Mouse (Mus musculus) liver, postnatal 0 days (tissue): ENCODE data around the gene Dmac2. TPM values are rescaled to one million over a fixed set of nuclear protein-coding genes. Genes with fewer than 3 reads are reported as not detected.
A peak's percentile ranks its signal among the peaks of the same experiment; 100 is the strongest.

Source experiments
- ATAC-seq: fragments of 200-750 bp; cut with Nextera tagmentation; 2 replicates; pipeline ENCODE4 v1.8.0; 2017; ENCODE audit warnings: mild to moderate bottlenecking, moderate library complexity
- DNase-seq: peaks from one replicate; pipeline ENCODE4 v3.0.0-alpha.2; 2016
- H3K27ac ChIP-seq: fragments of 300-500 bp; sonication (generic); 2 replicates; pipeline ENCODE4 v1.5.1; 2014; ENCODE audit warnings: antibody characterized with exemption, moderate library complexity, mild to moderate bottlenecking, low read depth
- H3K27me3 ChIP-seq: fragments of 300-500 bp; sonication (generic); 2 replicates; pipeline ENCODE4 v1.6.1; 2014; ENCODE audit warnings: low read length, control low read depth, mixed read lengths; ENCODE audit not compliant: insufficient read depth
- H3K36me3 ChIP-seq: fragments of 300-500 bp; sonication (generic); replicated peaks from 2 replicates; pipeline ENCODE4 v1.6.1; 2014; ENCODE audit warnings: mild to moderate bottlenecking, control low read depth, low read length, moderate library complexity, mixed read lengths; ENCODE audit not compliant: insufficient read depth
- H3K4me1 ChIP-seq: fragments of 300-500 bp; sonication (generic); 2 replicates; pipeline ENCODE4 v1.6.1; 2014; ENCODE audit warnings: antibody characterized with exemption, mild to moderate bottlenecking, control low read depth; ENCODE audit not compliant: insufficient read depth
- H3K4me2 ChIP-seq: fragments of 300-500 bp; sonication (generic); 2 replicates; pipeline ENCODE4 v1.6.1; 2014; ENCODE audit warnings: low read depth, mild to moderate bottlenecking, low read length, moderate library complexity, mixed read lengths
- H3K4me3 ChIP-seq: fragments of 300-500 bp; sonication (generic); 2 replicates; pipeline ENCODE4 v1.5.1; 2014; ENCODE audit warnings: low read depth, low read length
- H3K9ac ChIP-seq: fragments of 300-500 bp; sonication (generic); replicated peaks from 2 replicates; pipeline ENCODE4 v1.6.1; 2014; ENCODE audit warnings: mild to moderate bottlenecking, moderate library complexity
- H3K9me3 ChIP-seq: fragments of 300-500 bp; sonication (generic); 2 replicates; pipeline ENCODE4 v1.6.1; 2016; ENCODE audit warnings: mild to moderate bottlenecking, control low read depth, low read length, mixed read lengths
- CTCF ChIP-seq: sonication (generic); IDR thresholded peaks from 2 replicates; pipeline ENCODE4 v1.5.1; 2016; ENCODE audit warnings: antibody characterized with exemption, low read depth
- EP300 ChIP-seq: IDR thresholded peaks from 2 replicates; pipeline ENCODE4 v1.6.1; 2016; ENCODE audit warnings: antibody characterized with exemption, low read depth, mild to moderate bottlenecking
- WGBS: fragments of 180-500 bp; shearing (Covaris S2); extraction: QIAGEN DNeasy Blood & Tissue Kit; methylation state at CpG from one replicate; pipeline ENCODE4 v1.1.7; 2014; ENCODE audit not compliant: insufficient replicate concordance; 5-methylcytosine and 5-hydroxymethylcytosine counted together
- polyA plus RNA-seq: library from polyadenylated mRNA; unstranded; fragments of >200 nt; fragmentation: Nextera tagmentation; extraction: Ambion mirVana; gene quantifications from 2 replicates; pipeline ENCODE4 v1.2.1, GENCODE M21; 2015

Dmac2 gene
- polyA plus RNA-seq, 1 experiment from 2014 or later: 13.7 TPM

- DNase-seq (no peak), ATAC-seq (no peak)
- H3K36me3 ChIP-seq: no peaks in the 10 kb centered on the region
- TF ChIP-seq EP300 (no peak), CTCF (no peak)
- H3K9me3 ChIP-seq: no peaks in the 10 kb centered on the region
- no peak overlapping the region for H3K9ac ChIP-seq
- peak overlapping the region; percentile 55 for H3K4me2 ChIP-seq
- WGBS: 31% methylated on average over 12 of the region's 12 CpGs
- H3K4me1 ChIP-seq: peaks cover 29% of the 10 kb centered on the region
- H3K27ac ChIP-seq: peak overlapping the region; percentile 30; the same call in 1 of the 2 replicates
- H3K27me3 ChIP-seq: no peaks in the 10 kb centered on the region
- no peak overlapping the region for H3K4me3 ChIP-seq
Observed at GRCm38 (mm10) chr7:25652244-25652759, 33.1 kb downstream of the Dmac2 start.

DNA sequence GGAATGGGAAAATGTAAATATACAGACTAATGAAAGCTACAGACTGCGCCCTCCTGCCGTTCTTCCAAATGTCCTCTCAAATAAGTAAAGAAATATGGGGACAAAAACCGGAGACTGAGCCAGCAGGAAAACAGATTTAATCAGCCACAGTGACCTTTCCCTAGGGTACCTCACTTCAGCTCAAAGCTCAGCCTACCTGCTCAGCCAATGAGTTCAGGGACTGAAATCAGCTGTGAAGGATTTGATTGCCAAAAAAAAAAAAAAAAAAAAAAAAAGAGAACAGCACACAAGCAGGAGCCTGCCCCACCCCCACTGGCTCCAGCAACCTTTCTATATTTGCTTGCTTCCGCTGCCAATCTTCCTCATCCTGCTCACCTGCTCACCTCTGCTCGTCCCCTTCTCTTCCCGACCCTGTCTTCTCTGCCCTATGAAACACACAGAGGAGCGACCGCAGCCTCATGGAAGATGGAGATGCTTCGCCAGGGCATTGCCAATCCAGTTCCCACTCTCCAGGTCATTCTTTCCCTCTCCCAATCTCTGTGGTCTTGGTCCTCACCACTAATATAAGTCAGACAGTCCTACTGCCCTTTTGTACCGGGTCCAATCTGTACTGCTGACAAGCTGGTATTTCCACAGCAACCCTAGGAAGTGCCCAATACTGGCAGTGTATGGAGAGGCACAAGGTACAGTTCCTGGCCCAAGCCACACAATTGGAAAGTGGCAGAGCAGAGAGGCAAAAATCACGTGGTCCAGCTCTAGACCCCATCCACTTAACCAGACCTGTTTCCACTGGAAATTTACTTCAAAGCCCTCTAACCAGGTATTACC, 36.6 kb downstream of the Dmac2 start:
- ATAC-seq (peak; percentile 67), DNase-seq (peak; percentile 75)
- Histone ChIP-seq H3K4me1 (peaks cover 31% of the 10 kb centered on the region), H3K36me3 (no peaks in the 10 kb centered on the region), H3K4me3 (peak overlapping the region; percentile 21; the same call in 1 of the 2 replicates), H3K27ac (peak overlapping the region; percentile 85), H3K27me3 (no peaks in the 10 kb centered on the region), H3K9me3 (no peaks in the 10 kb centered on the region), H3K9ac (peak overlapping the region; percentile 51), H3K4me2 (peak overlapping the region; percentile 96)
- WGBS: 59% methylated on average over 11 of the region's 11 CpGs
- no peak; the same call in 1 of the 2 replicates for TF ChIP-seq EP300
- TF ChIP-seq CTCF: no peak

DNA sequence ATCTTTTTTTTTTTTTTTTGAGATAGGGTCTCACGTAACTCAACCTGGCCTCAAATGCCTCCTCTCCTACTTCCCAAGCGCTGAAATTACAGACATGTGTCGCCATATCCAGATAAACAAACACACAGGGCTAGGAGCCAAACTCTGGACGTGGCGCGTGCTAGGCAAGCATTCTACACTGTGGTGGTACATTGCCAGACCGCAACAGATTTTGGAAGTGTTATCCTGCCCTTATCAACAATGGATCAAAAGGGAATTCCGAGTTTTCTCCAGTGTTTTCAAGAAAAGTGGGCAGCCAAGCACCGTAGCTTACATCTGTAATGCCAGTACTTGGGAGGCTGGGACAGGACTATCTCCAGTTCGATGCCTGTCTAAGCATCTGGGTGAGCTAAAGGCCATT, 38.6 kb downstream of the Dmac2 start:
- Histone ChIP-seq H3K4me1 (peaks cover 23% of the 10 kb centered on the region), H3K9ac (peak overlapping the region; percentile 69), H3K36me3 (peaks cover 1% of the 10 kb centered on the region; the same call in 1 of the 2 replicates), H3K4me3 (peak overlapping the region; percentile 79), H3K27ac (peak overlapping the region; percentile 85), H3K4me2 (peak overlapping the region; percentile 96), H3K27me3 (no peaks in the 10 kb centered on the region), H3K9me3 (no peaks in the 10 kb centered on the region)
- 0 out of 2 replicates have a peak, but pooled peaks have one; percentile 11 for ATAC-seq
- no peak for TF ChIP-seq CTCF
- no peak for TF ChIP-seq EP300
- DNase-seq: peak; percentile 65
- WGBS: 27% methylated on average over 10 of the region's 10 CpGs

DNA sequence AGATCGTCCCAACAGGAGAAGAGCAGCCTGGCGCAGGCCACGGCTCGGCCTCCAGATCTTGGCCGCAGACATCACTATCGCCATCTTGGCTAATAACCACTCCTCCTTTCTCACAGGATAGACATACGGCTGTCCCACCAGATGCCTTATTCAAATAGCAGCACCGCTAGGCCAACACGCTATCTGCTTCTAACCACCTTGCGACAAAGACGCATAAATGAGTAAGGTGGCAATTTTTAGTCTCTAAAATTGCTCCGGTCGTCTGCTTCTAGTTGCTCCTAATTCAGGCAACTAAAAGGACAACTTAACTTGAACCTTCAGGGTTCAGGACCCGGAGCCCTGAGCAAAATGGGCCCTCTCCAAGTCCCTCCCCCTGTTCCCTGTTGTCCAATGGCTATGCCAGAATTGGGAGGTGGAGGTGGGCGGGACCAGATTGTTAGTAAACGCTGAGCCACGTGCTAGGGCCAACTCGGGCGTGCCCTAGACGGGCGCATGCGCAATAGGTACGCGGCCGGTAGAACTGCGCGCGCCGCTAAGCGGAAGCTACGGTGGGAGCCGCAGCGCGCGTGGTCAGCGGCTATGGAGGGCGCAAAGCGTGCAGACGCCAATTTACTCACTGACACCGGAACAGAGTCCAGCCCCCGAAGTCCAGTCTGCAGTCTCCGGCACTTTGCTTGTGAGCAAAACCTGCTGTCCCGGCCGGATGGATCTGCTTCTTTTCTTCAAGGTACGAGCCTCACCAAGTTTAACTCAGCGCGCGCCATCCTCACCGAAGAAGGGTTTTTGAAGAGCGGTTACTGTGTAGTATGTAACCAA, 39.7 kb downstream of the Dmac2 start, which contains the start of the genes Bckdha and Exosc5:
TSS of gene Bckdha (minus strand) at position 325 of the 816 bp plus-strand sequence.
TSS of gene Exosc5 (plus strand) at position 508 of the 816 bp plus-strand sequence.
- Histone ChIP-seq H3K36me3 (peaks cover 3% of the 10 kb centered on the region; the same call in 1 of the 2 replicates), H3K9me3 (no peaks in the 10 kb centered on the region), H3K27me3 (no peaks in the 10 kb centered on the region), H3K4me2 (peak within 1 kb of the TSS; percentile 96), H3K9ac (peak within 1 kb of the TSS; percentile 75), H3K27ac (peak within 1 kb of the TSS; percentile 85), H3K4me1 (peaks cover 19% of the 10 kb centered on the region), H3K4me3 (peak within 1 kb of the TSS; percentile 79)
- under 1% methylated on average over 50 of the region's 50 CpGs for WGBS
- ATAC-seq (peak; percentile 89), DNase-seq (peak; percentile 98)
- TF ChIP-seq CTCF (no peak), EP300 (peak; percentile 95)

DNA sequence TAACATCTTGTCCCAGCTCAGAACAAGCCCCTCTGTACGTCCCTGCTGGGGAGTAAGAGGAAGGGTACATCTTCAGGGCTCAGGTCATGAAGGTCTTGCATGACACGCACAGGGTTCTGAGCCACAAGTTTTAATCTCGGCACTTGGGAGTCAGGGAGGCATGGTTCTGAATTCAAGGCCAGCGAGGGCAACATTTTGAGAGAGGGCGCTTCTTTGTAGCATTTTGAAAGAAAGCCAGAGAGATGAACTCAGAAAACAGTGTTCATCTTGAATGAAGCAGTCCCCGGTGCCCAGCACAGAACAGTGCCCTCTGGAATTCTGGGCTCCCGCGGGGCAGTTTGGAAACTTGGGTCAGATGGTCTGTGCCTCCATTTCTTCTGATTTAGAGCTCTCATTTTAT, 47.2 kb downstream of the Dmac2 start:
- DNase-seq (no peak), ATAC-seq (no peak)
- H3K36me3 ChIP-seq: peaks cover 40% of the 10 kb centered on the region
- no peaks in the 10 kb centered on the region for H3K4me1 ChIP-seq
- WGBS: 87% methylated on average over 8 of the region's 8 CpGs
- no peak overlapping the region for H3K9ac ChIP-seq
- no peak overlapping the region for H3K27ac ChIP-seq
- H3K4me3 ChIP-seq: no peak overlapping the region
- no peaks in the 10 kb centered on the region for H3K27me3 ChIP-seq
- H3K9me3 ChIP-seq: no peaks in the 10 kb centered on the region
- no peak overlapping the region for H3K4me2 ChIP-seq
- TF ChIP-seq CTCF (no peak), EP300 (no peak)

DNA sequence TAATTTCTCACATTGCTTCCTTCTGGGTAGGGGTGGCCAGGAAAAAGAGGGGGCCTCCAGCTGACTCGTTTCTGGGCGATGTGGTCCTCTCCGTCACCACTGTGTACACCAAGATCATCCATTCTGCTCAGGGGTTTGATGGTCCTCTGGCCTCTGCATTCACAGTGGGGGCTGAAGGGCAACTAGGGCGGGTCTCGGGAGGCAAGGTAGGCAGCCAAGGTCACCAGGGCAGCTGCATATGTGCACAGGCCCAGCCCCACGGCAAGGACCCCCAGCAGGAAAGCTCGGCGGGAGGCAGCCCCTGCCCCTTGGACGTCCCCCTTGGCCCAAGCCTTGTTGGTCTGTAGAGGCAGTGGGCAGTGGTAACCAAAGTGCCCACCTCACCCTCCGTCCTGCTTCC, 49.9 kb downstream of the Dmac2 start:
- ATAC-seq (no peak), DNase-seq (no peak)
- Histone ChIP-seq H3K27ac (no peak overlapping the region), H3K4me1 (no peaks in the 10 kb centered on the region), H3K4me2 (no peak overlapping the region), H3K9ac (no peak overlapping the region), H3K4me3 (no peak overlapping the region), H3K36me3 (peaks cover 35% of the 10 kb centered on the region), H3K9me3 (no peaks in the 10 kb centered on the region), H3K27me3 (no peaks in the 10 kb centered on the region; the same call in 1 of the 2 replicates)
- TF ChIP-seq CTCF: no peak
- no peak for TF ChIP-seq EP300
- 81% methylated on average over 10 of the region's 10 CpGs for WGBS
